Mouse (Mus musculus): ENCODE measurements around the gene Kif23. TPM values are rescaled to one million over a fixed set of nuclear protein-coding genes. Genes with fewer than 3 reads are reported as not detected.

The Kif23 gene
- total RNA-seq, 2 experiments from 2014 or later, result 16.9 to 25.0 TPM

Other genes with a start within 250 kb of the Kif23 start
- gene Rplp1, start 32.2 kb downstream of the Kif23 start, total RNA-seq (2021), result 1,000 to 10,000 TPM; 1,829 to 1,854 TPM
- under 1 TPM in 1 of 2 experiments, not detected in 1; 0.14 TPM for gene Paqr5, start 80.1 kb upstream of the Kif23 start, total RNA-seq (2021)
- gene Glce, start 175.9 kb upstream of the Kif23 start, total RNA-seq (2021), result 10 to 100 TPM; 15.3 to 18.3 TPM